Mouse (Mus musculus): ENCODE measurements at regions not wholly inside any gene's neighbourhood (a gene's known extent, or its start where the extent isn't known, plus 50 kb on each side); places are given as distances from the start of the nearest gene placed in this dataset.

- TF ChIP-seq POLR2A (IDR thresholded peaks at IDR 0.05; ENCODE audit: insufficient read depth, low read depth, low read length) (no peak), CTCF (IDR thresholded peaks at IDR 0.05; ENCODE audit: insufficient read depth, low read depth, low read length) (no peak)
Measured at GRCm38 (mm10) chr2:133717076-133717475, 165.1 kb downstream of the Bmp2 start.

All from olfactory bulb, adult 2 months (tissue).